Mouse (Mus musculus) kidney, postnatal 36 days (tissue): ENCODE data around the gene Gpd1.

ENCODE experiments used
- DNase-seq, 2 experiments: peaks; one replicate each; pipeline ENCODE4 v3.0.0; 2021 to 2022; ENCODE audit warnings: mixed read lengths in 2 of 2

Gpd1 gene

GRCm38 (mm10) chr15:99772925-99773324 is 55.6 kb downstream of the Gpd1 start:
- no peak for DNase-seq
